Mouse (Mus musculus): ENCODE data around the gene Incenp. TPM values are rescaled to one million over a fixed set of nuclear protein-coding genes. Genes with fewer than 3 reads are reported as not detected.

Incenp gene
- 30.9 TPM for total RNA-seq (2023)

GRCm38 (mm10) chr19:9899072-9899779 lies at the start of gene Incenp:
TSS of gene Incenp (minus strand) at chr19:9899551.

GRCm38 (mm10) chr19:9847262-9847661 lies 52.1 kb downstream of the Incenp start, which contains the start of gene Scgb2a2:
TSS of gene Scgb2a2 (plus strand) at chr19:9847562.

Other genes with a start within 250 kb of the Incenp start
- not detected for gene Scgb2a2, start 52.0 kb downstream of the Incenp start, total RNA-seq (2023)
- 1,062 TPM for gene Fth1, start 81.0 kb upstream of the Incenp start, total RNA-seq (2023)
- gene Best1, start 102.1 kb upstream of the Incenp start, total RNA-seq (2023) = not detected
- 1.5 TPM for gene Rab3il1, start 102.1 kb upstream of the Incenp start, total RNA-seq (2023)
- 2.5 TPM for gene Fads3, start 142.0 kb upstream of the Incenp start, total RNA-seq (2023)
- 0.83 TPM for gene Fads2, start 202.2 kb upstream of the Incenp start, total RNA-seq (2023)